Mouse (Mus musculus) CH12.LX (cell line): Measurements from ENCODE around the gene Gm10352. TPM values are rescaled to one million over a fixed set of nuclear protein-coding genes. Genes with fewer than 3 reads are reported as not detected.
"Not testable (repeated sequence)": the region's sequence is repeated elsewhere in the genome, so short reads cannot be mapped to it uniquely, and the experiment has no call there.

Experiments used
- DNase-seq: peaks from one replicate; pipeline ENCODE4 v3.0.0-alpha.2; 2013; ENCODE audit errors: extremely low read depth
- H3K27ac ChIP-seq: 2 replicates; pipeline ENCODE4 v1.5.1; 2012; ENCODE audit warnings: low read depth, mild to moderate bottlenecking, control low read depth, moderate library complexity; ENCODE audit not compliant: insufficient read depth
- H3K27me3 ChIP-seq: replicated peaks from 2 replicates; pipeline ENCODE3; 2012; ENCODE audit warnings: inconsistent platforms
- H3K36me3 ChIP-seq, 2 experiments: replicated peaks in 1 of 2; 2 replicates each; pipeline versions ENCODE3 to v1.6.1; 2012; ENCODE audit warnings: inconsistent platforms in 1 of 2, low read length in 1 of 2, mild to moderate bottlenecking in 1 of 2, mixed read lengths in 1 of 2, moderate library complexity in 1 of 2; ENCODE audit not compliant: control insufficient read depth in 1 of 2, insufficient read depth in 1 of 2
- H3K4me1 ChIP-seq, 2 experiments: 2 replicates each; pipeline ENCODE4 v1.6.1; 2012; ENCODE audit warnings: inconsistent platforms in 1 of 2, moderate library complexity in 1 of 2; ENCODE audit not compliant: insufficient read depth in 2 of 2, control insufficient read depth in 1 of 2
- H3K4me2 ChIP-seq: 2 replicates; pipeline ENCODE4 v1.6.1; 2012; ENCODE audit warnings: low read depth, mild to moderate bottlenecking, control low read depth; ENCODE audit not compliant: poor library complexity, insufficient read depth, severe bottlenecking
- H3K4me3 ChIP-seq, 3 experiments: fragments of 150-350 bp in 1 of 3; sonication (generic) in 1 of 3; replicated peaks in 1 of 3; 2 replicates each; pipeline versions ENCODE3 to v1.5.1; 2011 to 2012; ENCODE audit warnings: low read depth in 2 of 3, low read length in 2 of 3, mild to moderate bottlenecking in 2 of 3, moderate library complexity in 2 of 3, control low read depth in 1 of 3, improper control_type of control experiment in 1 of 3, inconsistent platforms in 1 of 3, mixed read lengths in 1 of 3; ENCODE audit not compliant: poor library complexity in 1 of 3
- H3K79me2 ChIP-seq: replicated peaks from 2 replicates; pipeline ENCODE4 v1.6.1; 2012; ENCODE audit warnings: mild to moderate bottlenecking, moderate library complexity; ENCODE audit not compliant: control insufficient read depth, poor library complexity, insufficient read depth, severe bottlenecking; ENCODE audit errors: extremely low read depth
- H3K9ac ChIP-seq: 2 replicates; pipeline ENCODE4 v1.6.1; 2012; ENCODE audit warnings: low read depth, mild to moderate bottlenecking, control low read depth, moderate library complexity; ENCODE audit not compliant: insufficient read depth
- H3K9me3 ChIP-seq: replicated peaks from 2 replicates; pipeline ENCODE3; 2012; ENCODE audit warnings: low read length, inconsistent platforms, mixed read lengths
- dilution Hi-C: fragments of 300-500 bp; cut with MboI; formaldehyde crosslinking; loops from 2 replicates; pipeline ENCODE4 v1.14.3; 2020; ENCODE audit warnings: low sequenced_read_pairs; ENCODE audit not compliant: extremely low pct_unique_long_range_greater_than_20kb, extremely low pct_ligation_motif_present
- in situ Hi-C: fragments of 300-500 bp; cut with MboI; formaldehyde crosslinking; loops from 3 replicates; pipeline ENCODE4 v1.14.3; 2019; ENCODE audit warnings: low sequenced_read_pairs, low pct_ligation_motif_present, low pct_unique_long_range_greater_than_20kb, mixed read lengths
- polyA plus RNA-seq: library from polyadenylated mRNA; unstranded; fragments of >175 nt; gene quantifications from 2 replicates; pipeline ENCODE4 v1.2.1, GENCODE M21; 2012; ENCODE audit warnings: low read depth; ENCODE audit not compliant: insufficient read length
- total RNA-seq, 2 experiments: library from RNA; depleted of rRNA; stranded (reverse); fragments of 300-350 nt in 1 of 2; fragments of >200 nt in 1 of 2; gene quantifications; 2 replicates each; pipeline ENCODE4 v1.2.3; 2012 to 2014

Gene Gm10352
- not detected in 2 replicates for total RNA-seq (2012; rRNA removed)
- not detected in 2 replicates for total RNA-seq (2014; rRNA removed)
- not detected in 2 replicates for polyA plus RNA-seq

- H3K9me3 ChIP-seq, in situ Hi-C loops, H3K27me3 ChIP-seq, H3K4me3 ChIP-seq, H3K27ac ChIP-seq, H3K36me3 ChIP-seq, H3K79me2 ChIP-seq, H3K4me1 ChIP-seq, dilution Hi-C loops, DNase-seq, H3K9ac ChIP-seq, H3K4me2 ChIP-seq: not testable (repeated sequence)
Measured at GRCm38 (mm10) chrY:2900689-2901088, at the start of gene Gm10352. Gene Gm10352, plus strand, starts transcription at chrY:2900989.

GRCm38 (mm10) chrY:2932282-2932681, 31.5 kb downstream of the Gm10352 start, which contains the start of gene Gm29289:
Gene Gm29289, plus strand, starts transcription at chrY:2932582.
- dilution Hi-C loops, H3K9ac ChIP-seq, H3K27ac ChIP-seq, H3K79me2 ChIP-seq, H3K27me3 ChIP-seq, H3K36me3 ChIP-seq, H3K4me2 ChIP-seq, H3K4me1 ChIP-seq, H3K4me3 ChIP-seq, H3K9me3 ChIP-seq, DNase-seq, in situ Hi-C loops: not testable (repeated sequence)

Other genes starting within 250 kb of the Gm10352 start
- gene Sry, start 237.3 kb upstream of the Gm10352 start, total RNA-seq (2012; rRNA removed): not detected in 2 replicates
- not detected in 2 replicates for gene Sry, start 237.3 kb upstream of the Gm10352 start, total RNA-seq (2014; rRNA removed)
- gene Sry, start 237.3 kb upstream of the Gm10352 start, polyA plus RNA-seq: not detected in 2 replicates
- not detected in 2 replicates for gene H2al2b, start 180.3 kb upstream of the Gm10352 start, total RNA-seq (2012; rRNA removed)
- gene H2al2b, start 180.3 kb upstream of the Gm10352 start, total RNA-seq (2014; rRNA removed): not detected in 2 replicates
- gene H2al2b, start 180.3 kb upstream of the Gm10352 start, polyA plus RNA-seq: not detected in 2 replicates
- gene Gm4064, start 104.8 kb upstream of the Gm10352 start, total RNA-seq (2012; rRNA removed): not detected in 2 replicates
- gene Gm4064, start 104.8 kb upstream of the Gm10352 start, total RNA-seq (2014; rRNA removed): not detected in 2 replicates
- gene Gm4064, start 104.8 kb upstream of the Gm10352 start, polyA plus RNA-seq: not detected in 2 replicates
- gene Rbmy, start 70.3 kb upstream of the Gm10352 start, total RNA-seq (2012; rRNA removed): not detected in 2 replicates
- gene Rbmy, start 70.3 kb upstream of the Gm10352 start, total RNA-seq (2014; rRNA removed): not detected in 2 replicates
- gene Rbmy, start 70.3 kb upstream of the Gm10352 start, polyA plus RNA-seq: not detected in 2 replicates
- not detected in 2 replicates for gene Gm10256, start 70.3 kb upstream of the Gm10352 start, total RNA-seq (2012; rRNA removed)
- not detected in 2 replicates for gene Gm10256, start 70.3 kb upstream of the Gm10352 start, total RNA-seq (2014; rRNA removed)
- not detected in 2 replicates for gene Gm10256, start 70.3 kb upstream of the Gm10352 start, polyA plus RNA-seq
- not detected in 2 replicates for gene Gm29289, start 31.6 kb downstream of the Gm10352 start, total RNA-seq (2012; rRNA removed)
- not detected in 2 replicates for gene Gm29289, start 31.6 kb downstream of the Gm10352 start, total RNA-seq (2014; rRNA removed)
- gene Gm29289, start 31.6 kb downstream of the Gm10352 start, polyA plus RNA-seq: not detected in 2 replicates